Mouse (Mus musculus) embryonic facial prominence, embryonic 11.5 days (tissue): Measurements from ENCODE around the gene Fbxl19. TPM values are rescaled to one million over a fixed set of nuclear protein-coding genes. Genes with fewer than 3 reads are reported as not detected.

Source experiments
- ATAC-seq: fragments of 200-750 bp; cut with Nextera tagmentation; replicated peaks from 2 replicates; pipeline ENCODE4 v1.8.0; 2017; ENCODE audit warnings: low read depth; ENCODE audit not compliant: insufficient number of reproducible peaks, low FRiP score, low TSS enrichment
- DNase-seq: peaks from one replicate; pipeline ENCODE4 v3.0.0-alpha.2; 2015; ENCODE audit warnings: low spot score
- H3K27ac ChIP-seq: fragments of 300-500 bp; sonication (generic); replicated peaks from 2 replicates; pipeline ENCODE4 v1.5.1; 2014; ENCODE audit warnings: mild to moderate bottlenecking, low read depth, low read length, control low read depth
- H3K27me3 ChIP-seq: fragments of 300-500 bp; sonication (generic); 2 replicates; pipeline ENCODE4 v1.6.1; 2014; ENCODE audit warnings: mild to moderate bottlenecking, low read length, moderate library complexity, mixed read lengths; ENCODE audit not compliant: control insufficient read depth, insufficient read depth
- H3K36me3 ChIP-seq: fragments of 300-500 bp; sonication (generic); replicated peaks from 2 replicates; pipeline ENCODE4 v1.6.1; 2014; ENCODE audit warnings: low read depth, mild to moderate bottlenecking, low read length, moderate library complexity, mixed read lengths; ENCODE audit not compliant: control insufficient read depth, insufficient read depth
- H3K4me1 ChIP-seq: fragments of 300-500 bp; sonication (generic); 2 replicates; pipeline ENCODE4 v1.6.1; 2014; ENCODE audit warnings: low read length, mixed read lengths; ENCODE audit not compliant: control insufficient read depth, insufficient read depth
- H3K4me2 ChIP-seq: fragments of 300-500 bp; sonication (generic); 2 replicates; pipeline ENCODE4 v1.6.1; 2014; ENCODE audit warnings: low read depth, mild to moderate bottlenecking, control low read depth, low read length, moderate library complexity
- H3K4me3 ChIP-seq: fragments of 300-500 bp; sonication (generic); 2 replicates; pipeline ENCODE4 v1.5.1; 2014; ENCODE audit warnings: low read depth, low read length, control low read depth
- H3K9ac ChIP-seq: fragments of 300-500 bp; sonication (generic); replicated peaks from 2 replicates; pipeline ENCODE4 v1.6.1; 2014; ENCODE audit warnings: mild to moderate bottlenecking, control low read depth, low read length
- H3K9me3 ChIP-seq: fragments of 300-500 bp; sonication (generic); replicated peaks from 2 replicates; pipeline ENCODE4 v1.6.1; 2016; ENCODE audit warnings: mild to moderate bottlenecking, low read length, inconsistent platforms, mixed read lengths; ENCODE audit not compliant: control insufficient read depth
- WGBS: fragments of 180-500 bp; shearing (Covaris S2); extraction: QIAGEN DNeasy Blood & Tissue Kit; methylation state at CpG from one replicate; pipeline ENCODE4 v1.1.7; 2014; 5-methylcytosine and 5-hydroxymethylcytosine counted together
- polyA plus RNA-seq: library from polyadenylated mRNA; unstranded; fragments of >200 nt; fragmentation: Nextera tagmentation; extraction: Ambion mirVana; gene quantifications from 2 replicates; pipeline ENCODE4 v1.2.1, GENCODE M21; 2014

Gene Fbxl19
- polyA plus RNA-seq, 1 experiment from 2014 or later: 9.4 TPM

DNA sequence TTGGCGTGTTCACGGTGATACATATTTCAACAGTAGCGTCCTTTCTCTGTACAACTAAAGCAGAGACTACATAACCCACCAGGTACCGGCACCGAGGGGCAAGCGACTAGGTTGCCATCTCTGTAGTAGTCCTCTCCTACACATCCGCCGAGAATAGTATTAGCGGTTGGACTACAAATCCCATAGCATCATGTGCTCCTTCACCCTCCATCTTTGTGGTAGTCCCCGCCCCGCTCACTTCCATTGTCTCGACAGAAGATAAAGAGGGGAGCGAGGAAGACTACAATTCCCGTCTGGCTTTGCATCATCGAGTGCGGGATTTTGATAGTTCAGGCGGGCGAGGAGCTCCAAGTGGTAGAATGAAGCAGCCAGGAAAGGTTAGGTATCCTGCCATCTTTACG is 908 bp downstream of the Fbxl19 start:
- peaks cover 7% of the 10 kb centered on the region for H3K36me3 ChIP-seq
- peak overlapping the region; percentile 95 for H3K27ac ChIP-seq
- peak overlapping the region; percentile 55 for H3K4me2 ChIP-seq
- H3K4me3 ChIP-seq: peak overlapping the region; percentile 88
- 0% methylated on average over 19 of the region's 19 CpGs for WGBS
- peak overlapping the region; percentile 71 for H3K9ac ChIP-seq
- H3K4me1 ChIP-seq: no peaks in the 10 kb centered on the region
- H3K9me3 ChIP-seq: no peaks in the 10 kb centered on the region
- DNase-seq: peak; percentile 98
- peak; percentile 81 for ATAC-seq
- H3K27me3 ChIP-seq: no peaks in the 10 kb centered on the region

DNA sequence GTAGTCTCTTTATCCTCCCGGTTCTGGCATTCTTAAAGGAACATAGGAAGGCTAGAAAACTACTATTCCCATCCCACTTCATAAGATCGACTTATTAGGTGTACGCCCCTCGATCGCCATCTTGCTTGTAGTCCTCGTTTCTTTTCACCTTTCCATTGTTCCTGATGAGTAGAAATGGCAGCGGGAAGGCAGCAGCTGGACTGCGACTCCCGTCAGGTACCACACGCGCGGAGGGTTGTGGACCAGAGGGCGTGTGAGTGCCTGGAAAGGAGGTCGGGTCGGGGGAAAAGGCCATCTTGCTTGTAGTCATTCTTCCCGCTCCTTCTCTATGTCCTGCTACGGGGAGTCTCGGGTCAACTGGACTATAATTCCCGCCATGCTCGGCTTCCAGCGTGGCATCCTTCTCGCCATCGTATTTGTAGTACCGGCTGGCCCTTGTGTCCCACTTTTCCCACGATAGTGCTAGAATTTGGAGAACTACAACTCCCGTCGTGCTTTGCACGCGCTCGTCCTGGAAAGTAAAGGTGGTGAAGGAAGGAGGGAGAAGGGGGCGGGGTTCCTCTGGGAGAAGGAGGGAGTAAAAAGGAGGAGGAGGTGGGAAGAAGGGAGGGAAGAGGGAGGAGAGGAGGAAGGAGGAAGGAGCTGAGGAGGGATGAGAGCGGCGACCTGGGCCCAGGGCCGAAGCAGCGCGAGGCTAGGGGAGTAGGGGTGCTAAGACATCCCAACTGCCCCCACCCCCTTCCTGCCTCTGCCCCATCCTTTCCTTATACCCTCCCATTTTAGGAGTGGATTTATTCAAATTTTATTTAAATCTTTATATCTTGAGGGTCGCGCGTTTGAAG is 1.5 kb downstream of the Fbxl19 start:
- ATAC-seq (peak; percentile 76), DNase-seq (peak; percentile 99)
- H3K9ac ChIP-seq: peak overlapping the region; percentile 90
- peak overlapping the region; percentile 95 for H3K27ac ChIP-seq
- peak overlapping the region; percentile 59 for H3K4me2 ChIP-seq
- H3K9me3 ChIP-seq: no peaks in the 10 kb centered on the region
- no peaks in the 10 kb centered on the region for H3K27me3 ChIP-seq
- H3K4me3 ChIP-seq: peak overlapping the region; percentile 88
- WGBS: under 1% methylated on average over 37 of the region's 39 CpGs
- no peaks in the 10 kb centered on the region for H3K4me1 ChIP-seq
- peaks cover 12% of the 10 kb centered on the region for H3K36me3 ChIP-seq

DNA sequence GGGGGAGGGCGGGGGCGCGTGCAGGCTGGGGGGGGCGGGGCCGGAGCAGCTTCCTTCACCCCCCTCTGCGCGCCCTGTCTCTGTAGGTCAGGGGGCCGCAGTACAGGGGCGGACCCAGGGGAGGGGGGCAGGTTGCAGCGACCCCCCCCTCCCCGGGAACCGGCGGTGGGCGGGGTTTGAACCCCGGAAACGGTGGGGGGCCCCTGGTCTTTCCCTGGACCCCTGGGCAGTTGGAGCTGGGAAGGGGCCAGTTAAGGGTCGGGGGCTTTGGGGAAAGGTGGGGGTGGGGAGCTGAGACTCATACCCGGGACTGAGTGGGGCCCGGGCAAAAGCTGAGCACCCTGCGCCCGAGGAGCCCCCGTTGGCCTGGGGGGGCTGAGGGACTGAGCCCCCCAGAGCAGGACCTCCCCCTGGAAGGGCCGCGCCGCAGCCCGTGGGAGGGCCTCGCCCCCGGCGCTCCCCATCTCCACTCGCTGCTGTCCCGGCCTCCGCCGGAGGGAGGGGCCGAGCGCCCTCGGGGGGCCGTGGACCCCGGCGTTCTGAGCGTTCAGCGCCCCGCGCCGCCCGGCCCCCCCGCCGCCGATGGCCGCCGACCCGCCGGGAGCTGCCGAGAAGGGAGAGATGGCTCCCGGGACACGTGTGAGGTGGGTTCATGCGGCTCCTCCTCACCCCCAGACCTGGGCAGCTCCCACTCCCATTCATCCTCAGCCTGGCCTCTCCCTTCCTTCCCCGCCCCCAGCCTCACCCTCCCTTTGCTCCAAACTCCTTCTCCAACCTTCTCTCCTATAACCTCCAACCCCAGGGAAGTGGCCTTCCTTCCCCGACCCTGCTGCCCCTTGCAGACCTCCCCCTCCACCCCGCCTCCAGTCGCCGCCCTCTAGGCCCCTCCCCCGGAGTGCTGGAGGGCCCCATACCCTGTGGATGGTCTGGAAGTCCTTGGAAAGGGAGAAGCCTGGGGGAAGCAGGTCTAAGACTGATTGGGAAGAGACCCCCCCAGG is 2.5 kb downstream of the Fbxl19 start:
- DNase-seq (peak; percentile 66), ATAC-seq (peak; percentile 1; the same call in 1 of the 2 replicates)
- H3K4me3 ChIP-seq: peak overlapping the region; percentile 88
- peak overlapping the region; percentile 59 for H3K4me2 ChIP-seq
- peak overlapping the region; percentile 95 for H3K27ac ChIP-seq
- no peaks in the 10 kb centered on the region for H3K9me3 ChIP-seq
- WGBS: 0% methylated on average over 27 of the region's 62 CpGs
- peak overlapping the region; percentile 90 for H3K9ac ChIP-seq
- H3K36me3 ChIP-seq: peaks cover 18% of the 10 kb centered on the region
- H3K27me3 ChIP-seq: no peaks in the 10 kb centered on the region
- no peaks in the 10 kb centered on the region for H3K4me1 ChIP-seq

DNA sequence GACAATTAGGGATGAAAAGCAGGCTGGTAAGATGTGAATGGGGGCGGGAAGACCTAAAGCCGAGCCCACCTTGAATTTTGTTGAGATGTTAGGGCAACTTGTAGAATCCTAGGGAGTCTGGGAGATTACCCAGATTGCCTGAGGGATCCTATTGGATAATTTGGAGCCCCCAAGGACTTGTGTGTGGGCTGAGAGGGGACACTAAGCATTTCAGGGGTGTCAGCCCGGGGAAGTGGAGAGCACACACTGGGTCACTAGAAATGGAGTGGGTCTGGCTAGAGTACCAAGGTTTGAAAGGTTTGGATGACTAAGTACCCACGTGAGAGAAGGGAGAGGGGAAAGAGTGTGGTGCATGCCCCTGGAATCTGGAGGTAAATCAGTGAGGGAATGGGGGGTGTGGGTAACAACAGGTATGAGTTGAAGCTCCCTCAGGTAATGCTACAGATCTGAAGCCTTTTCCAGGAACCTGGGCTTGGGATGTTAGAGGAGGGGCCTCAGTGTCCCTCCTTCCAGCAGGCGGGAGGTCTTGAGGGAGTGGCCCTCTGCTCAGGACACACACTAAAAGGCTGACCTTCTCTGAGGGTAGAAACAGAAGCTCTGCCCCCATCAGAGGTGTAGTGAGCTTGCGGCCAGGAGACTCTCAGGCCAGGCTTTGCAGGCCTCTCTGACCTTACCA is 3.4 kb downstream of the Fbxl19 start:
- H3K27me3 ChIP-seq: no peaks in the 10 kb centered on the region
- H3K4me2 ChIP-seq: peak overlapping the region; percentile 59
- WGBS: 29% methylated on average over 6 of the region's 6 CpGs
- H3K4me3 ChIP-seq: peak overlapping the region; percentile 88
- no peaks in the 10 kb centered on the region for H3K4me1 ChIP-seq
- ATAC-seq: no peak
- peak overlapping the region; percentile 95 for H3K27ac ChIP-seq
- DNase-seq: no peak
- H3K9me3 ChIP-seq: no peaks in the 10 kb centered on the region
- H3K9ac ChIP-seq: peak overlapping the region; percentile 90
- peaks cover 23% of the 10 kb centered on the region for H3K36me3 ChIP-seq

DNA sequence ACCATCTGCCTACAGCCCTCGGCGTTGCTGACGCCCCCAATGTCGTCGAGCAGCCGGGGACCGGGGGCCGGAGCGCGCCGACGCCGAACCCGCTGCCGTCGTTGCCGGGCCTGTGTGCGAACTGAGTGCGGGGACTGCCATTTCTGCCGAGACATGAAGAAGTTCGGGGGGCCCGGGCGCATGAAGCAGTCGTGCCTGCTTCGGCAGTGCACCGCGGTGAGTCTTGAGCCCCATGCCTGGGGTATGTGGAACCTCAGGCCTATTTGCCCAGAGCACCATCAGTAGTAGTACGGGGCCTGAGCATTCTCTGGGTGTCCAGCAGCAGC is 3.9 kb downstream of the Fbxl19 start:
- Histone ChIP-seq H3K27ac (no peak overlapping the region), H3K36me3 (peaks cover 23% of the 10 kb centered on the region), H3K4me3 (no peak overlapping the region), H3K4me2 (peak overlapping the region; percentile 59; the same call in 1 of the 2 replicates), H3K9me3 (no peaks in the 10 kb centered on the region), H3K27me3 (no peaks in the 10 kb centered on the region), H3K4me1 (no peaks in the 10 kb centered on the region), H3K9ac (no peak overlapping the region)
- no peak for DNase-seq
- 93% methylated on average over 28 of the region's 28 CpGs for WGBS
- ATAC-seq: no peak

DNA sequence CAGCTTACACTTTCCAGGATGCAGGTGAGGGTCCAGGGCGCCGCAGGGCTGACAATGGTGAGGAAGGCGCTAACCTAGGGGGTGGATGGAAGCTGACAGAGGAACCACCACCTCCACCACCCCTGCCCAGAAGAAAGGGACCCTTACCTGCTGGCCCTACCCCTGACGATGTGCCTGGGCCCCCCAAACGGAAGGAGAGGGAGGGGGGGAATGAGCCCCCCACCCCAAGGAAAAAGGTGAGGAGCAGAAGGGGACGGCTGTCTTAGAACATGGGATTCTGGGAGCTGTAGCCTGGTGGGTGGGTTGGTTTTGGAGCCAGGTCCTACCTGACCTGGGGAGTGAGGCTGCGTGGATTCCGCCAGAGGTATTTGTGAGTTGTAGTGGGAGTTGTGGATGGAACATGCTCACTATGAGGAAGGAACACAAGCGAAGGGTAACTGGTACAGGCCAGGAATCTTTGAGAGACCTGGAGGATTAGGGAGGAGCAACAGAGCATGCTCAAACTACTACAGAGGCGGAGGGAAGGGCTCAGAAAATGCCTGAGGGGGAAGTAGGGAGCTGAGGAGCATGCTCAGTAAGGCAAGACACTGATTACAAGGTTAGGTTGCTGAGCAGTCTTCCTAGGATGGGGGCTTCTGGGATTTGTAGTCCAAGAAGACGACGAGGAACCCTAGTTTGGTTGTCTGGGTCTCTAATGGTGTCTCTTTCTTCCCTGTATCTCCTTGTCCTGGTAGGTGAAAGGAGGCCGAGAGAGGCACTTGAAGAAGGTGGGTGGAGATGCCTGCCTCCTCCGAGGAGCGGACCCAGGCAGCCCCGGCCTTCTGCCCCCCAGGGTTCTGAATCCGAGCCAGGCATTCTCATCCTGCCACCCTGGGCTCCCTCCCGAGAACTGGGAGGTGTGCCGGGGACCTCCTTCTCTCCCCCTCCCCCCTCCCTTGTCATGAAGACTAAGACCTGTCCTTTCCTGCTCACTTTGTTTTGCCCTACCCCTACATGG is 6.1 kb downstream of the Fbxl19 start:
- Histone ChIP-seq H3K9ac (no peak overlapping the region), H3K4me2 (no peak overlapping the region), H3K4me1 (no peaks in the 10 kb centered on the region), H3K27ac (no peak overlapping the region), H3K4me3 (no peak overlapping the region), H3K36me3 (peaks cover 31% of the 10 kb centered on the region), H3K27me3 (no peaks in the 10 kb centered on the region), H3K9me3 (no peaks in the 10 kb centered on the region)
- 85% methylated on average over 19 of the region's 19 CpGs for WGBS
- no peak for ATAC-seq
- peak; percentile 37 for DNase-seq

DNA sequence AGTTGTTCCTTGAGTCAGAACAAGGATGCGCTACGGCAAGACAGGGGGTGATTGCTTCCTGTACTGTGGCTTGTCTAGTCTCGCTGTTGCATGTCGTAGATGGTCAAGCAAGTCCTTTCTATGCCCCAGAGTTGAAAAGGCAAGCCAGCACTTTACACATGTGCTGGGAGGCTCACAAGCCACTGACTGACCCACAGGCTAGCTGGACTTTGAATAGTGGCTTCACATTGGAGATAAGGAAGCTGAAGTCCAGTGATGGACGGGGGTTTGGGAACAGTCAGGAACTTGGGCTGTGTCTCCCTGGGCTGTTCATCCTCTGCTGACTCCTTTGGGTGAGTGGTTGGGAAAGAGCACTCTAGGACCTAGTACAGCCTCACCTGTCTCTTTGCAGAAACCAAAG is 7.3 kb downstream of the Fbxl19 start:
- Histone ChIP-seq H3K4me1 (no peaks in the 10 kb centered on the region), H3K27me3 (no peaks in the 10 kb centered on the region), H3K36me3 (peaks cover 33% of the 10 kb centered on the region), H3K4me2 (no peak overlapping the region), H3K27ac (no peak overlapping the region), H3K4me3 (no peak overlapping the region), H3K9me3 (no peaks in the 10 kb centered on the region), H3K9ac (no peak overlapping the region)
- ATAC-seq (no peak), DNase-seq (no peak)
- 89% methylated on average over 5 of the region's 5 CpGs for WGBS
